Mouse (Mus musculus) embryo, embryonic 11 days (tissue): ENCODE measurements at regions not wholly inside any gene's neighbourhood (a gene's known extent, or its start where the extent isn't known, plus 50 kb on each side); places are given as distances from the start of the nearest gene placed in this dataset.

Experiments used
- DNase-seq: peaks from one replicate; pipeline ENCODE4 v3.0.0-alpha.2; 2015

DNA sequence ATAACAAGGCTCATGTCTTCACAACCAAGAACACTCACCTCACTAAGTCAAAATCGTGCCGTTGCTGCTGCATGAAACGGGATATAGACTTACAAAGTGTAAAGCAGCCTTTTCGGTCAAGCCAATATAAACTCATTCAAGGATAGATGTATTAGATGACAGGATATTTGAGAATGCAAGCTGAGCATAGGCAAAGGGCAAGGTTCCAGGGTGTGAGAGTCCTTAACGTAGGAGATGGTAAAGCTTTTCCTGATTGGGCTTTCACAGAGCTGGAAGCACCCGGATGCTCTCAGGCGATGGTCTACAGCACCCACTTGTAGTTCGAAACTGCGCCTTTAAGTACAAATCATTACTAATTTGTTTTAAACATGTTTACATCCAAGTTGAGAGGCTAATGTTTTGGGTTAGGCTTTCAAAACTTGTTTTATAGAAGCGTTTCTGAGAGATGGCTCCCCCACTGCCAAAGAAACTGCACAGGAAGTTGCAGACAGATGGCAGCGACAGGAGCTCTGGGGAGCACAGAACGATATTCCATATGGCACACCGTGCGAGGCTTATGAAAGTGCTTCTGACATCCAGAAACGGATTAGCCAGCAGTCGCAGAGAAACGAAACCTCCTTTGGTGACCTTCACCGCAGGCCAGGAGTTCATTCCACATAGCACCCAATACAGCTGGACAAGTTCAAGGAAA, 54.1 kb upstream of the Rell1 start:
- peak; percentile 28 for DNase-seq

- no peak for DNase-seq
Observed at GRCm38 (mm10) chr5:64023324-64023650, 54.6 kb upstream of the Rell1 start.

- no peak for DNase-seq
Observed at GRCm38 (mm10) chr5:64024420-64024819, 55.7 kb upstream of the Rell1 start.

- no peak for DNase-seq
Observed at GRCm38 (mm10) chr5:64027733-64028132, 59.0 kb upstream of the Rell1 start.

GRCm38 (mm10) chr5:64029622-64030145, 61.0 kb upstream of the Rell1 start:
- DNase-seq, result no peak

GRCm38 (mm10) chr5:64030281-64030960, 61.7 kb upstream of the Rell1 start:
- DNase-seq, result no peak

GRCm38 (mm10) chr5:64038394-64038793, 54.4 kb upstream of the Pgm2 start:
- DNase-seq, result no peak

GRCm38 (mm10) chr5:64040676-64041075, 52.1 kb upstream of the Pgm2 start:
- DNase-seq, result no peak
